Mouse (Mus musculus) frontal cortex, postnatal 14 days (tissue): Measurements from ENCODE around the gene Gfy.

Source experiments
- DNase-seq, 2 experiments: peaks; one replicate each; pipeline ENCODE4 v3.0.0; 2022; ENCODE audit warnings: low spot score in 2 of 2

Gfy gene

GRCm38 (mm10) chr7:45179469-45179868, at the start of gene Gfy:
Gene Gfy, minus strand, starts transcription at chr7:45179569.
- no peak for DNase-seq

GRCm38 (mm10) chr7:45229046-45229445, 49.7 kb upstream of the Gfy start:
- no peak for DNase-seq

- DNase-seq, result no peak
Measured at GRCm38 (mm10) chr7:45228548-45228947, 49.2 kb upstream of the Gfy start.

- no peak for DNase-seq
Measured at GRCm38 (mm10) chr7:45226421-45226820, 47.1 kb upstream of the Gfy start.

GRCm38 (mm10) chr7:45224826-45225225, 45.5 kb upstream of the Gfy start:
- DNase-seq, result no peak

GRCm38 (mm10) chr7:45221680-45222079, 42.3 kb upstream of the Gfy start:
- DNase-seq, result no peak

GRCm38 (mm10) chr7:45216442-45217183, 37.2 kb upstream of the Gfy start:
- no peak for DNase-seq

GRCm38 (mm10) chr7:45215673-45216441, 36.5 kb upstream of the Gfy start, which contains the start of gene Tead2:
Gene Tead2, plus strand, starts transcription at chr7:45215753.
- no peak for DNase-seq

- DNase-seq, result no peak
Measured at GRCm38 (mm10) chr7:45213708-45214107, 34.3 kb upstream of the Gfy start.

GRCm38 (mm10) chr7:45212356-45212755, 33.0 kb upstream of the Gfy start:
- DNase-seq, result no peak

GRCm38 (mm10) chr7:45211851-45212251, 32.5 kb upstream of the Gfy start, which contains the start of gene Dkkl1:
Gene Dkkl1, minus strand, starts transcription at chr7:45212147.
- no peak for DNase-seq

- no peak for DNase-seq
Measured at GRCm38 (mm10) chr7:45211070-45211469, 31.7 kb upstream of the Gfy start.

GRCm38 (mm10) chr7:45208260-45208659, 28.9 kb upstream of the Gfy start:
- no peak for DNase-seq

GRCm38 (mm10) chr7:45204380-45205143, 25.2 kb upstream of the Gfy start, which contains the start of gene Ccdc155:
Gene Ccdc155, minus strand, starts transcription at chr7:45204892.
- peak; percentile 86 to 89 for DNase-seq

GRCm38 (mm10) chr7:45202654-45203053, 23.3 kb upstream of the Gfy start:
- DNase-seq, result no peak

GRCm38 (mm10) chr7:45198961-45199360, 19.6 kb upstream of the Gfy start:
- DNase-seq, result no peak

- DNase-seq, result peak; percentile 44 to 53
Measured at GRCm38 (mm10) chr7:45198435-45198834, 19.1 kb upstream of the Gfy start.

GRCm38 (mm10) chr7:45196994-45197393, 17.6 kb upstream of the Gfy start:
- no peak for DNase-seq

- no peak for DNase-seq
Measured at GRCm38 (mm10) chr7:45196176-45196535, 16.8 kb upstream of the Gfy start.

- no peak for DNase-seq
Measured at GRCm38 (mm10) chr7:45195341-45196175, 16.2 kb upstream of the Gfy start.
